In the genomic region with DNA sequence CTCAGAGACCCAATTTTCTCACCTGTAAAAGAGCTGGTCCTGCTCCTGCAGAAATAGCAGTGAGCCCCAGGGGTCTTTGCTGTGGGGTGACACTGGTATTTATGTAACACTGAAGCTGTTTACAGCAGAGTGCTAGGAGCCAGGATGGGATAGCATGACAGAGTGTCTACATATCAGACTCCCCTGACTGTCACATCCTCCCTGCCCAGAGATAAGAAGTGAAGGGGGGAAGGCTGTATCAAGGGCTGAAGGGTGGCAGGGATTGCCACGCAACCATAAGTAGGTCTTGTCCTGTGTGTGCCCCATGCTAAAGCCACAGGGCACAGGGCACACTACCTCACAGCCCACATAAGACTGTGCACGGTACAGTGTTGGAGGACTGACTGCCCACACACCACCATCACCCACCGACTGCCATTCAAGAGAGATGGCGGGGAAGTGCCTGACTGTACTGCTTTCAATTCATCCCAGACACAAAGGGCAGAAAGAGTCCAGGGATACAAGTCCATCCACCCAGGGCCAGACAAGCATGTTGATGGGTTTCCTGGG, we compare ENCODE assay signal across 1 mouse cellular context.
TF ChIP-seq lines count a peak whose summit lies in the region.

No protein-coding gene starts in this region.

TF ChIP-seq in MEL, 35 proteins besides CTCF, POLR2A, EP300 and RAD21:
- TF ChIP-seq GATA1 (IDR thresholded peaks at IDR 0.05; ENCODE audit: low read depth, low read length) (peak; percentile 62), ELF1 (IDR thresholded peaks at IDR 0.05; ENCODE audit: low read depth, low read length) (no peak)
